Mouse (Mus musculus) neural tube, embryonic 10.5 days (tissue): ENCODE measurements around the gene Araf.

Experiments
- DNase-seq: peaks from one replicate; pipeline ENCODE4 v3.0.0-alpha.2; 2017; ENCODE audit warnings: low spot score; ENCODE audit errors: extremely low spot score

Gene Araf

GRCm38 (mm10) chrX:20848256-20848984, 50.8 kb downstream of the Araf start:
- DNase-seq: peak; percentile 75

GRCm38 (mm10) chrX:20853794-20854193, 56.2 kb downstream of the Araf start:
- DNase-seq: no peak

GRCm38 (mm10) chrX:20861453-20862104, 64.0 kb downstream of the Araf start:
- DNase-seq: no peak

GRCm38 (mm10) chrX:20862105-20863065, 64.8 kb downstream of the Araf start:
- no peak for DNase-seq

GRCm38 (mm10) chrX:20863161-20864101, 65.8 kb downstream of the Araf start:
- DNase-seq: no peak

- DNase-seq: no peak
Observed at GRCm38 (mm10) chrX:20868091-20868490, 70.5 kb downstream of the Araf start.

- no peak for DNase-seq
Observed at GRCm38 (mm10) chrX:20869203-20869602, 71.6 kb downstream of the Araf start.

GRCm38 (mm10) chrX:20869962-20870513, 72.4 kb downstream of the Araf start, which contains the start of gene Timp1:
Gene Timp1, plus strand, starts transcription at chrX:20870166.
- DNase-seq: peak; percentile 40

- DNase-seq: no peak
Observed at GRCm38 (mm10) chrX:20872928-20873500, 75.4 kb downstream of the Araf start.

GRCm38 (mm10) chrX:20875241-20875640, 77.6 kb downstream of the Araf start:
- no peak for DNase-seq

- DNase-seq: no peak
Observed at GRCm38 (mm10) chrX:20910074-20910473, 112.5 kb downstream of the Araf start.
